Mouse (Mus musculus) skeletal muscle tissue, adult 2 months (tissue): ENCODE results near the gene Gm43552.
"Not testable (repeated sequence)": the region's sequence is repeated elsewhere in the genome, so short reads cannot be mapped to it uniquely, and the experiment has no call there.

Experiments used
- DNase-seq: peaks from one replicate; pipeline ENCODE4 v3.0.0-alpha.2; 2012; ENCODE audit warnings: low read depth, low spot score

The Gm43552 gene

DNA sequence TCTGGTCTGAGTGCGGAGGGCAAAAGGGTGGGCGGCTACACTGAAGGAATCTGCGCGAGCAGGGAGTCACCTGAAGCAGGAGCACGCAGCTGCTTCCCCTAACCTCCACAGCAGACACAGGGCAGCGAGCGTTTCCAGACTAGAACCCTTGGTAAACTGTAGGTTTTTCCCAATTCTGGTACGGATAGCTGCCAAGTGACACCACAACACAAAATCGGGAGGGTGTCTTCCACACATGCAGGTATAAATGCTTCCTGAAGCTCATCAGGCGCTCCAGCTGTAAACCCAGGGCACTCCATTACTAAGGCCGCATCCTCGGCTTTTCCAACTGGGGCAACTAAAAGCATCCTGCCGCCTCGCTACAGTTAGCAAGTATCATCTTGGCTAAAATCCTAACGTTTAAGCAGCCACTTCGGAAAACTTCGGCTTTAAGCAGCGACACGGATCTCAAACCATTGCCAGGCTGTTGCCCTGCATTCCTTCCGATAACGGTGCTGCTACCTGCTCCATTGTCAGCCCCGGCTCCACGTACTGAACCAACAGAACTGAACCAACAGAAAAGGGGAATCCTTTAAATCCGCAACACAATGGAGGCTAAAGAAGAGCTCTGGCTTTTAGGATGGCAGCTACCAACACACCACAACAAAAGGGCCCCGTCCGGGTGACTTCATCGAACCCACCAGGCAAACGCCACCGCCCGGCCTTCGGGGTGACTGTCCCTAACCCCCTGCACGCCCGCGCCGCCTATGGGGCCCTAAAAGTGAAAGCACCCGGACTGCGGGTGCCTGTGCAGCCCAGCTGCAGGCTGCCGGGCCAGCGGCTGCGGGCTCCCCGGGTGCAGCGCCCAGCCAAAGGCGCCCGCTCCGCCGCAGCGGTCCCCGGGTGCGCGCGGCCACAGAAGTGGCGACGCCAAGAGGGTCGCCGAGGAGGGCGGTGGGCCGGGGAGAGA is 592 bp downstream of the Gm43552 start:
- DNase-seq = peak; percentile 66

DNA sequence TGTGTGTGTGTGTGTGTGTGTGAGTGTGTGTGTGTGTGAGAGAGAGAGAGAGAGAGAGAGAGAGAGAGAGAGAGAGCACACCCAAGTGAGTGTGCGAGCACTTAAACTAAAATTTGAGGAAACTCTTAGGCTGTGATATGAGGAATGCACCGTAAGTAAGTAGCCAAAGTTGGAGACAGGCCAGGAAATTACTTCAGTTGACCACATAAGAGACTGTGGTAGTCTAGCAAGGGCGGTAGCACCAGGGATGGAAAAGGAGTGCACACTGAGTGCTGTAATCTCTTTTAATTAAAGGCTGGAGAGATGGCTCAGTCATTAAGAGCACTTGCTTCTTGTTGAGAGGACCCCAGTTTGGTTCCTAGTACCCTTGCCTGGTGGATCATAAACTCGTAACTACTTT is 2.8 kb downstream of the Gm43552 start:
- DNase-seq = peak; percentile 80

GRCm38 (mm10) chr5:65488725-65489124 is 3.9 kb downstream of the Gm43552 start:
- DNase-seq = peak; percentile 63

- no peak for DNase-seq
These were observed 5.3 kb downstream of the Gm43552 start for GRCm38 (mm10) chr5:65487381-65487780.

GRCm38 (mm10) chr5:65486514-65486913 is 6.1 kb downstream of the Gm43552 start:
- no peak for DNase-seq

DNA sequence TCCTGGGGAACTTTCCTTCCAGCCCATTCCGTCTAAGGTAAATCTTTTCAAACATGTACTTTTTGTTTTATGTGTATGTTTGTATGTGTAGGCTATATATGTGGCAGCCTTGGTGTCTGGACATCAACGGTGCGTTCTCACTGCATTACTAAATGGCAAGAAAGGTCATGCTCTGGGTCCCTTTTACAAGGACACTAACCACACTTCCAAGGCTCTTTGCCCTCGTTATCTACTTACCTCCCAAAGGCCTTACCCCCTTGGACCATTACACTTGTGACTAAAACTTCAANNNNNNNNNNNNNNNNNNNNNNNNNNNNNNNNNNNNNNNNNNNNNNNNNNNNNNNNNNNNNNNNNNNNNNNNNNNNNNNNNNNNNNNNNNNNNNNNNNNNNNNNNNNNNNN is 9.6 kb downstream of the Gm43552 start:
- no peak for DNase-seq

GRCm38 (mm10) chr5:65480511-65480910 is 12.1 kb downstream of the Gm43552 start:
- no peak for DNase-seq

DNA sequence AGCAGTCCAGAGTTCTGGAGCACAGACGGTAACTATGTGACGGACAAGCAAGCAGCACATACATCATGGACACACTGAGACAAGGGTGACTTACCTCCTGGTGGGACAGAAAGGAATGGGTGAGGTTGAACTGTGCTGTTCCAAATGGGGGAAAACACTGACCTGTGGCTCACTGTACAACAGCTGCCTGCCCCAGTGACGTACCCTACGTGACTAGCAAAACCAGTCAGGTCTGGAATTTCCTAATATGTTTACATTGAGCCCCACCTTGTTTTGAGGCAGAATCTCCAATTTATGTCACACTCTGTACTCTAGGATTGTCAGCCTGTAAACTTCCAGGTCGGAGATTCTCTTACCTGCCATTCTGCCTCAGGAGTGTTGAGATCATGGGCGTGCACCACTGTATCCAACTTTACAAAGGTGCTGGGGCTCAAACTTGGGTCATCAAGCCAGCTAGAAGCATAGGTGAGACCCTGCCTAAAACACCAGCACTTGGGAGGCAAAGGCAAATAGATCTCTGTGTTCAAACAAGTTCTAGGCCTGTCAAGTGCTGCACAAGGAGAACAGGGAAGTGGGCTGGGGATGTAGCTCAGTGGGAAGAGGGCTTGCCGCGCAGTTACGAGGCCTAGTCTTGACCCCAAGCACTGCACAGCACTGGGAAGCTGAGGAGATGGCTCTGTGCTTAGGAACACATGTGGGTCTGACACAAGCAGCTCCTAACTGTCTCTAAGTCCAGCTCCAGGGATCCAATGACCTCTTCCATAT is 12.8 kb downstream of the Gm43552 start:
- DNase-seq = no peak

- DNase-seq = peak; percentile 49
These were observed 14.4 kb downstream of the Gm43552 start for GRCm38 (mm10) chr5:65478224-65478623.

DNA sequence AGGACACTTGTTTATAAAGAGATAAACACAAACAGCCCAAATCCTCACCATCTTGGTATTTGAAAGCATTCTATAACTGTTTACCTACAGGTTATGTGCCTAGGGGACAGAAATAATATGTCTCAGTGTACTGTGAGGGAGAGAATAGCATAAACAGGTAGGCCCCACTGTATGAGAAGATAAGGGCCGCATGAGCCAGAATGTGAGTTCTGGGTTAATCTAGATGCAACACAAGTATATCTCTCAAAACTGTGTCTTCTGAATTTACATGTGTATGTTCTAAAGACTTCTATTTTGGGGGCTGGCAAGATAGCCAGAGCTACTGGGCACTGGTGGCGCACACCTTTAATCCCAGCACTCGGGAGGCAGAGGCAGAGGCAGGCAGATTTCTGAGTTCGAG is 15.9 kb downstream of the Gm43552 start:
- not testable (repeated sequence) for DNase-seq

DNA sequence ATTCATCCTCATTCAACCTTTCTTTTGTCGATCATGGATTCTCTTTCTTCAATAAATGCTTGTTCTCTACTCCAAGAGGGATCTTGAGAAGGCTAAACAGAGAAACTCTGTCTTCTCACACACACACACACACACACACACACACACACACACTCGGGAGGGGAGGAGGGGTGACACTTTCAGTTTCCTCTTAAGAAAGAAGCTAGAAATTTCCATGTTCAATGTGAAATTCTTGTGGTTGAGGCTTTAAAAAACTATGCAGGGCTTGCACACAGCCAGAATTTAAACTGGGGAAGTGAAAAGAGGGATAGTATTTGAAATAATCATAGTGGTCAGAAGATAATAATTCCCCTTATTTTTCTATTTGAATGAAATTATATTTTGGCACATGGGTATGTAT is 16.8 kb downstream of the Gm43552 start:
- no peak for DNase-seq

DNA sequence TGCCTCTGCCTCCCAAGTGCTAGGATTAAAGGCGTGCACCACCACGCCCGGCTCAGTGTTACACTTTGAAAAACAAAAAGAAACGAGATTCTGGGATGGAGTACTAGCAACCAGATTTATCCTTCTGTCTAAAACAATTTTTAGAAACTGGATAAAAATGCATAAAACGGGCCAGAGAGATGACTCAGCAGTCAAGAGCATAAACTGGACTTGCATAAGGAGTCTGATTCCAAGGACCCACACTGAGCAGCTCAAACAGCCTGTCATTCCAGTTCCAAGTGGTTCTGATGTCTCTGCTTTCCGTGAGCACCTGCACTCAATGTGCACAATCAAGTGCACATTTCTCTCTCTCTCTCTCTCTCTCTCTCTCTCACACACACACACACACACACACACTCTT is 22.9 kb downstream of the Gm43552 start:
- no peak for DNase-seq

GRCm38 (mm10) chr5:65466911-65467310 is 25.7 kb downstream of the Gm43552 start:
- DNase-seq = no peak

DNA sequence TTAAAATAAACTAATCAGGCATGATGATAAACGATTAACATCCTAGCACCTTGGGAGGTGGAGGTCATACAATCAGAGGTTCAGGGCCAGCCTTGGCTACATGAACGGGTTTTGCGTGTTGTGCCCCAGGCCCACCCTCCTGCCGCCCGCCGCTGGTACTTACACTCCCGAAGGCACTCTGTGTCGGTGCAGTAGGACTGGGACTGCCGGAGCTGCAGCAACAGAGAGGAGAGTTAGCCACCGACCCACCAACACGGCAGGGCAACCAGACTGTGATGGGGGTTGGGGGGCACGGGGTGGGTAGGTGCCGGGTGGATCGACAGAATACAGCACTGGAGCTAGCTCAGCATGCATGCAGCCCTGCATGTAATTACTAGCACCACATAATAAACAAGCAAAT is 32.3 kb downstream of the Gm43552 start:
- DNase-seq = no peak

DNA sequence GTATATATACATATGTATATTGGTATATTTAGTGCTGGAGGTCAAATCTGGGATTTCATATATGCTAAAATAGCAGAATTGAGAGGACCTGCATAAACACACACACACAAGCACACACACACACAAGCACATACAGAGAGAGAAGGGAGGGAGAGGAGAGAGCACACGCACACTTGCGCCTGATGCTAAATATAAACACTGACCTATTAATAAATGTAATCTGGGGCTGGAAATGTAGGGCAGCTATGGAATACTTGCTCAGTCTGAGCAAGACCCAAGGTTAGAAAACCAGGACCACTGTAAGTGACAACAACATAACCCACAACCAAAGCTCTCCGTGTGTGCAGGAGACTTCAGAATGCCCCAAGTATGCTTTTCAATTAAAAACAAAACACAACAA is 33.2 kb downstream of the Gm43552 start:
- peak; percentile 49 for DNase-seq

GRCm38 (mm10) chr5:65457846-65458245 is 34.8 kb downstream of the Gm43552 start:
- DNase-seq = peak; percentile 62

- DNase-seq = peak; percentile 38
These were observed 35.4 kb downstream of the Gm43552 start for GRCm38 (mm10) chr5:65457086-65457827.

GRCm38 (mm10) chr5:65454771-65455170 is 37.9 kb downstream of the Gm43552 start:
- DNase-seq = peak; percentile 78

DNA sequence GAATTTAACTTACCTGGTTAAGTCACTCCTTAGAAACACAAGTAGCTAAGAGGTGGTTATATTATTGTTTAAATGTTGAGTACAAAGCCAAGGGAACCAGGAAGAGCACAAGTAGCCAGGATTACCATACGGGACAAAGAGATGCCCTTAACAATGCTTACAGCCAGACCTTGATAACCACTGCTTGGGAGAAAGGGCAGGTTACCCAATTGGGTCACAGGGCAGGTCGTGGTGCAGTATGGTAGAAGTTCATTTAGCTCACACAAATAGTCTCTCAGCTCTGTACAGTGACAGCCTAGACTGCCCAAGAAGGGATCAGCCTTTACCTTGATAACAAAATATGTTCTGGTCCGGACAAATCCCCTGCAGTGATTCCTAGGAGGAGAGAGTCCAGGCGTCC is 43.7 kb downstream of the Gm43552 start:
- no peak for DNase-seq

DNA sequence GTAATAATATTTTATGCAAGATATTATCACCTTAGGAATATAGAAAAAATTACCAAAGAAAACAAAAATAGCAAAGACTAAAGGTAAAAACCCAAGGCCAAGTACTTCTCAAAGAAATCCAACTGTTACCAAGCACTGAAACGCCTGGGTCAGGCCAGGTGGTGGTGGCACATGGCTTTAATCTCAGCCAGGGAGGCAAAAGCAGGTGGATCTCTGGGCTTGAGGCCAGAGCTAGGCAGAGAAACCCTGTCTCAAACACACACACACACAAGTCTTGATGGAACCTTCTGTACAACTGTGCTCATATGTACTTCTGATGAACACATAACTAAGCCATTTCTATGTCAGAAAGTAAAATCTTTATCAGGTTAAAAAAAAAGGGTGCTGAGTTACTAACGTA is 44.8 kb downstream of the Gm43552 start:
- peak; percentile 39 for DNase-seq

DNA sequence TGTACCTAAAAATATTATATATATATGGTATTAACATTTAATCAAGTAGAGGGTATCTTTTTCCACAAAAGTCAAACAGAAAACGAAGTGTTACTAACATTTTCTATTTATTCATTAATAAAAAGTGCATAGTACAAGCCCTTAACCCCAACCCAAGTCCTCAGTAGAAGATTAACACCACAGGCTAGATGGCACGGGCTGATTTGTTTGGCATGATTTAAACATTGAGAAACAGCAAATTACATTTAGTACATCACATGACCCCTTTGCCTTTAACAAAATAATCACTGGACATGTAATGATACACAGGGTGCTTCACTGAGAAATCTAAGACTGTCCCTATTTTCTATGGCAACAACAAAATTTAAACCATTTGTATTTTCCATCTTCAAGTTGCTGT is 45.9 kb downstream of the Gm43552 start:
- no peak for DNase-seq

DNA sequence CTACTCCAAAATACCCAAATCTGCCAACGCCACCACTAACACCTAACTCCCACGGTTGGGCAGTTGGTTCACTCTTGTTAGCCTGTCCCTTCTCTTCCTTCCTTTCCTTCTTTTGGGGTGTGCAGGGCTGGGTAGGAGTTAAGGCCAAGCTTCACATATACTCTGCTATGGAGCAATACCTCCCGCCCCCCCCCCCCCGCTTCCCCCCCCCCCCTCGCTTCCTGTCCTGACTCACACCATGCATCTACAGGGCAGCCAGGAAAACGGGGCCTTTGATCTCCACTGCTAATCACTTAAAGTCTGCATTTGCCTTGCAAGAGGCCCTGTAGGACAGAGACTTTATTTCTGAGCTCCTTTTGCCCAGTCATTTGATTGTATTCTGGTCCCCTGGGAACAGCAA is 47.7 kb downstream of the Gm43552 start:
- no peak for DNase-seq
